Mouse (Mus musculus) midbrain, postnatal 0 days (tissue): ENCODE measurements at regions not wholly inside any gene's neighbourhood (a gene's known extent, or its start where the extent isn't known, plus 50 kb on each side); places are given as distances from the start of the nearest gene placed in this dataset.
"Not testable (repeated sequence)": the region's sequence is repeated elsewhere in the genome, so short reads cannot be mapped to it uniquely, and the experiment has no call there.

Source experiments
- ATAC-seq: fragments of 200-750 bp; cut with Nextera tagmentation; 2 replicates; pipeline ENCODE4 v1.8.0; 2017; ENCODE audit warnings: moderate number of reproducible peaks, mild to moderate bottlenecking, moderate TSS enrichment, moderate library complexity; ENCODE audit not compliant: low FRiP score
- DNase-seq: peaks from one replicate; pipeline ENCODE4 v3.0.0-alpha.2; 2015; ENCODE audit warnings: low spot score
- H3K27ac ChIP-seq: fragments of 300-500 bp; sonication (generic); 2 replicates; pipeline ENCODE4 v1.5.1; 2014; ENCODE audit warnings: low read depth, mild to moderate bottlenecking, low read length, mixed read lengths
- H3K27me3 ChIP-seq: fragments of 300-500 bp; sonication (generic); 2 replicates; pipeline ENCODE4 v1.6.1; 2014; ENCODE audit warnings: low read length, control low read depth, mixed read lengths; ENCODE audit not compliant: insufficient read depth
- H3K36me3 ChIP-seq: fragments of 300-500 bp; sonication (generic); 2 replicates; pipeline ENCODE4 v1.6.1; 2014; ENCODE audit warnings: low read length, control low read depth, mixed read lengths; ENCODE audit not compliant: insufficient read depth
- H3K4me1 ChIP-seq: fragments of 300-500 bp; sonication (generic); 2 replicates; pipeline ENCODE4 v1.6.1; 2014; ENCODE audit warnings: mild to moderate bottlenecking, control low read depth, antibody characterized with exemption, low read length, mixed read lengths; ENCODE audit not compliant: insufficient read depth
- H3K4me2 ChIP-seq: fragments of 300-500 bp; sonication (generic); 2 replicates; pipeline ENCODE4 v1.6.1; 2014; ENCODE audit warnings: low read depth, mild to moderate bottlenecking, low read length, mixed read lengths; ENCODE audit not compliant: poor library complexity, severe bottlenecking
- H3K4me3 ChIP-seq: fragments of 300-500 bp; sonication (generic); 2 replicates; pipeline ENCODE4 v1.5.1; 2014; ENCODE audit warnings: low read depth, mild to moderate bottlenecking, low read length, moderate library complexity
- H3K9ac ChIP-seq: fragments of 300-500 bp; sonication (generic); replicated peaks from 2 replicates; pipeline ENCODE4 v1.6.1; 2014; ENCODE audit warnings: mild to moderate bottlenecking, low read length, moderate library complexity, mixed read lengths; ENCODE audit not compliant: poor library complexity, severe bottlenecking
- H3K9me3 ChIP-seq: fragments of 300-500 bp; sonication (generic); 2 replicates; pipeline ENCODE4 v1.6.1; 2016; ENCODE audit warnings: low read length, control low read depth
- CTCF ChIP-seq: IDR thresholded peaks from 2 replicates; pipeline ENCODE4 v1.5.1; 2016; ENCODE audit warnings: antibody characterized with exemption, mild to moderate bottlenecking
- WGBS: fragments of 180-500 bp; shearing (Covaris S2); extraction: QIAGEN DNeasy Blood & Tissue Kit; methylation state at CpG from one replicate; pipeline ENCODE4 v1.1.7; 2014; 5-methylcytosine and 5-hydroxymethylcytosine counted together

GRCm38 (mm10) chr17:13519409-13520201 lies 165.2 kb downstream of the Tcp10c start:
- H3K27ac ChIP-seq, H3K27me3 ChIP-seq, DNase-seq, H3K9ac ChIP-seq, ATAC-seq, H3K4me2 ChIP-seq, H3K4me3 ChIP-seq, H3K9me3 ChIP-seq, H3K36me3 ChIP-seq, H3K4me1 ChIP-seq: not testable (repeated sequence)
- 76% methylated on average over 3 of the region's 5 CpGs for WGBS

- H3K27ac ChIP-seq, H3K4me3 ChIP-seq, H3K4me1 ChIP-seq, H3K9ac ChIP-seq, H3K4me2 ChIP-seq, H3K27me3 ChIP-seq, H3K36me3 ChIP-seq, H3K9me3 ChIP-seq, DNase-seq: not testable (repeated sequence)
- WGBS = 91% methylated on average over 5 of the region's 5 CpGs
- ATAC-seq = 0 out of 2 replicates have a peak, but pooled peaks have one; percentile 13
These were observed 178.2 kb downstream of the Tcp10c start for GRCm38 (mm10) chr17:13532579-13532978.

GRCm38 (mm10) chr17:13540446-13541241 lies 186.3 kb downstream of the Tcp10c start:
- H3K4me3 ChIP-seq = no peak overlapping the region
- no peak overlapping the region for H3K4me2 ChIP-seq
- no peak for DNase-seq
- H3K4me1 ChIP-seq = no peaks in the 10 kb centered on the region
- no peak overlapping the region for H3K9ac ChIP-seq
- no peaks in the 10 kb centered on the region for H3K27me3 ChIP-seq
- ATAC-seq = no peak
- no peaks in the 10 kb centered on the region for H3K36me3 ChIP-seq
- H3K9me3 ChIP-seq = peaks cover 55% of the 10 kb centered on the region
- WGBS = 81% methylated on average over 7 of the region's 7 CpGs
- TF ChIP-seq CTCF = no peak
- no peak overlapping the region for H3K27ac ChIP-seq

GRCm38 (mm10) chr17:13541249-13541648 lies 186.9 kb downstream of the Tcp10c start:
- 66% methylated on average over 12 of the region's 12 CpGs for WGBS
- DNase-seq (no peak), ATAC-seq (0 out of 2 replicates have a peak, but pooled peaks have one; percentile 6)
- Histone ChIP-seq H3K4me2 (no peak overlapping the region), H3K36me3 (no peaks in the 10 kb centered on the region), H3K4me3 (no peak overlapping the region), H3K9ac (no peak overlapping the region), H3K27ac (no peak overlapping the region), H3K27me3 (no peaks in the 10 kb centered on the region), H3K4me1 (no peaks in the 10 kb centered on the region), H3K9me3 (peaks cover 56% of the 10 kb centered on the region)
- TF ChIP-seq CTCF = no peak

- H3K9me3 ChIP-seq = peaks cover 66% of the 10 kb centered on the region
- H3K9ac ChIP-seq = no peak overlapping the region
- H3K27ac ChIP-seq = no peak overlapping the region
- ATAC-seq = no peak
- H3K4me2 ChIP-seq = no peak overlapping the region
- DNase-seq = no peak
- H3K36me3 ChIP-seq = no peaks in the 10 kb centered on the region
- no peaks in the 10 kb centered on the region for H3K27me3 ChIP-seq
- no peak for TF ChIP-seq CTCF
- no peaks in the 10 kb centered on the region for H3K4me1 ChIP-seq
- no peak overlapping the region for H3K4me3 ChIP-seq
These were observed 187.9 kb downstream of the Tcp10c start for GRCm38 (mm10) chr17:13542261-13542660.

- 79% methylated on average over 10 of the region's 10 CpGs for WGBS
These were observed 188.5 kb downstream of the Tcp10c start for GRCm38 (mm10) chr17:13542856-13543255.

More at GRCm38 (mm10) chr17:13542856-13543255, 188.5 kb downstream of the Tcp10c start:
- no peak for DNase-seq
- no peaks in the 10 kb centered on the region for H3K27me3 ChIP-seq
- TF ChIP-seq CTCF = no peak
- H3K4me2 ChIP-seq = no peak overlapping the region
- H3K9ac ChIP-seq = no peak overlapping the region
- H3K9me3 ChIP-seq = peaks cover 71% of the 10 kb centered on the region
- H3K36me3 ChIP-seq = no peaks in the 10 kb centered on the region
- H3K4me1 ChIP-seq = no peaks in the 10 kb centered on the region
- no peak overlapping the region for H3K27ac ChIP-seq
- no peak overlapping the region for H3K4me3 ChIP-seq
- ATAC-seq = no peak
